Mouse (Mus musculus) cortical plate, adult 2 months (tissue): Measurements from ENCODE around the gene Arhgef38.

ENCODE experiments used
- CTCF ChIP-seq: fragments of 200-500 bp; IDR thresholded peaks from 2 replicates; pipeline ENCODE4 v1.5.1; 2011; ENCODE audit warnings: mild to moderate bottlenecking, control low read depth, low read length; ENCODE audit not compliant: insufficient read depth; ENCODE audit errors: extremely low read depth
- POLR2A ChIP-seq: fragments of 200-500 bp; IDR thresholded peaks from 2 replicates; pipeline ENCODE4 v1.6.1; 2011; ENCODE audit warnings: mild to moderate bottlenecking, low read length, control low read depth; ENCODE audit not compliant: insufficient read depth; ENCODE audit errors: extremely low read depth

DNA sequence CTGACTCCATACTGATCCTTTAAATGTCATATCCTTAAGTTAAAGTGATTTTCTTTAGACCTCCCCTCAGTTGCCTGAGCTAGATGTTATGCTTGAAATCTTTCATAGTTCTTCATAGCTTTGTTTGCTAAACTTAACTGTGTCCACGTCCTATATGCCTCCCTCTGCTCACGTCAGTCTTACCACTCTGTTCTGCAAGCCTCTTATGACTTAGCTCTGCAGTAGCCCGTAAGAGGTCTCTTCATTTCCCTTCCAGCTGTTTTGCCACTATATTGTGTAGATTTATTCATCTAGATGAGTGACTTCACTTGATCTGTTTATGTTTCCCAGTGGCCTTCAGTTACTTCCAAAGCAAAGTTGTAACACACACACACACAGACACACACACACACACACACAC is 130.3 kb downstream of the Arhgef38 start:
- TF ChIP-seq CTCF, result no peak
- no peak for TF ChIP-seq POLR2A
